ENCODE assay signal across 7 mouse cellular contexts in genomic region chr17:57095855-57096622, GRCm38 (mm10). TPM values are rescaled to one million over a fixed set of nuclear protein-coding genes. Genes with fewer than 3 reads are reported as not detected.
DNase-seq lines count a peak whose midpoint lies in the region; ATAC-seq lines count a peak whose summit lies in the region.

No protein-coding gene starts in this region.

- intact Hi-C loops in heart, postnatal 36 days (cut with DNase I) = loop anchor here (1.0 to 2.0 kb wide), 4 partner anchors 36 to 239 kb away; partner anchors contain the start of gene Alkbh7

- ATAC-seq in erythroblast, adult 5-6 weeks (replicated peaks; ENCODE audit: low FRiP score, poor library complexity, severe bottlenecking) = peak; percentile 49; the same call in 1 of the 2 replicates

- 3% methylated on average over 19 of the region's 19 CpGs for WGBS in large intestine, adult 2 months

- DNase-seq in CD4-positive helper T cell, adult 2 months (ENCODE audit: low read depth, low spot score) = peak; percentile 42
- peak; percentile 88 for DNase-seq in ES-CJ7 (ENCODE audit: low read depth, low spot score)
- DNase-seq in heart, postnatal 36 days = peak; percentile 55 to 66
- DNase-seq in large intestine, adult 2 months (ENCODE audit: low read depth, low spot score) = peak; percentile 71
- peak; percentile 58 for DNase-seq in mesoderm, embryonic 11.5 days (ENCODE audit: low read depth, low spot score)
- peak; percentile 50 for DNase-seq in thymus, postnatal 14 days

RNA-seq across cellular contexts. Expression of gene Tubb4a, which starts 8.5 kb away (rescaled TPM):
- not detected in 2 replicates for total RNA-seq in erythroblast, adult 5-6 weeks (2015; ENCODE audit: low replicate concordance)
- 0.14 TPM in 1 of 2 replicates, not detected in the other for total RNA-seq in erythroblast, adult 5-6 weeks (2017; ENCODE audit: low replicate concordance)
- total RNA-seq in heart, postnatal 36 days (2021) = 1 to 10 TPM; 1.8 to 1.9 TPM
- polyA plus RNA-seq in large intestine, adult 2 months (2012; rRNA removed) = 3.2 and 4.2 TPM in 2 replicates

RNA-seq across cellular contexts. Expression of gene Tnfsf9, which starts 9.1 kb away (rescaled TPM):
- not detected in 2 replicates for total RNA-seq in erythroblast, adult 5-6 weeks (2015; ENCODE audit: low replicate concordance)
- total RNA-seq in erythroblast, adult 5-6 weeks (2017; ENCODE audit: low replicate concordance) = not detected in 2 replicates
- total RNA-seq in heart, postnatal 36 days (2021) = under 1 TPM; 0.33 to 0.53 TPM
- polyA plus RNA-seq in large intestine, adult 2 months (2012; rRNA removed) = 3.3 and 3.5 TPM in 2 replicates

RNA-seq across cellular contexts. Expression of gene Dennd1c, which starts 17.7 kb away (rescaled TPM):
- 16.7 and 25.0 TPM in 2 replicates for total RNA-seq in erythroblast, adult 5-6 weeks (2015; ENCODE audit: low replicate concordance)
- 2.4 and 7.2 TPM in 2 replicates for total RNA-seq in erythroblast, adult 5-6 weeks (2017; ENCODE audit: low replicate concordance)
- 1 to 10 TPM; 1.4 to 2.0 TPM for total RNA-seq in heart, postnatal 36 days (2021)
- 7.2 and 10.8 TPM in 2 replicates for polyA plus RNA-seq in large intestine, adult 2 months (2012; rRNA removed)

RNA-seq across cellular contexts. Expression of gene Slc25a23, which starts 36.4 kb away (rescaled TPM):
- total RNA-seq in erythroblast, adult 5-6 weeks (2015; ENCODE audit: low replicate concordance) = 2.9 and 3.3 TPM in 2 replicates
- 1.2 and 4.7 TPM in 2 replicates for total RNA-seq in erythroblast, adult 5-6 weeks (2017; ENCODE audit: low replicate concordance)
- 10 to 100 TPM; 58.1 to 69.8 TPM for total RNA-seq in heart, postnatal 36 days (2021)
- polyA plus RNA-seq in large intestine, adult 2 months (2012; rRNA removed) = 16.5 TPM in 2 replicates

RNA-seq across cellular contexts. Expression of gene Crb3, which starts 37.1 kb away (rescaled TPM):
- total RNA-seq in erythroblast, adult 5-6 weeks (2015; ENCODE audit: low replicate concordance) = not detected in 2 replicates
- total RNA-seq in erythroblast, adult 5-6 weeks (2017; ENCODE audit: low replicate concordance) = not detected in 2 replicates
- under 1 TPM in 1 of 2 experiments, not detected in 1; 0.35 TPM for total RNA-seq in heart, postnatal 36 days (2021)
- polyA plus RNA-seq in large intestine, adult 2 months (2012; rRNA removed) = 175 and 198 TPM in 2 replicates

Comparison
In these comparisons a context has a peak if more than half of its experiments do, and no peak if none do; other contexts are left out.
1. Peak in every context shown above with its lines: DNase-seq and ATAC-seq.